Mouse (Mus musculus) left cerebral cortex, adult 9 months (tissue): ENCODE results near the gene Pde4d.

Experiments used
- DNase-seq, 2 experiments: peaks; one replicate each; pipeline ENCODE4 v3.0.0; 2022; ENCODE audit warnings: low spot score in 2 of 2

Pde4d gene

DNA sequence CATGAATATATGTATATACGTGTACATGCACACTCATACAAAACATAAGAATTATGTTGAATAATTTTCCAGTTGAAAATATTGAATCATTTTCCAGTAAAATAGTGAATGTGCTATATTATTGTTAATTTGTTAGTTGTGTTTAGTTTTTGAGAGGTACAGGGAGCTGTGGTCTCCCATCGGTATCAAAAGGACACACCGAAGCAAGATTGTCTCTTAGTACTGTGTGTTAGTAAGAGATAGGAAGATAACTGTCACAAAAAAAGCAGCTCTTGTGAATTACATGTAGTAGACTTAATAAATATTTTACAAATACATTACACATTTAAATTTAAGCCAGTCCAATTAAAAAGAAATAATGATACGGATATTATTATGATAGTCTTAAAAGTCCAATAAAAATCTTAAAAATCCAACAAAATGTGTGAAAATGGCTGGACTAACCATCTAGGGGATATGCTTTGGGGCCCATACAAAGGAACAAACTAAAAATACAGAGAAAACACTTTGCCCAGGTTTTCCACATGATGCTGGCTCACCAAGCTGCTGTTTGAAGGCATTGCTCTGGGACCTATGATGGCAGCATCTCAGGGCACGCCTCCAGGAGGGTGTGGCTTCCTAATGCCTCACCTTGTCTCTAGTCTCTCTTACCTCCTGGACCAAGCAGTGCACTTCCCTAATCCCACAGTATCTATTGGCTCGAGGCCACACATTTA is 1441.6 kb downstream of the Pde4d start:
- DNase-seq, result no peak

DNA sequence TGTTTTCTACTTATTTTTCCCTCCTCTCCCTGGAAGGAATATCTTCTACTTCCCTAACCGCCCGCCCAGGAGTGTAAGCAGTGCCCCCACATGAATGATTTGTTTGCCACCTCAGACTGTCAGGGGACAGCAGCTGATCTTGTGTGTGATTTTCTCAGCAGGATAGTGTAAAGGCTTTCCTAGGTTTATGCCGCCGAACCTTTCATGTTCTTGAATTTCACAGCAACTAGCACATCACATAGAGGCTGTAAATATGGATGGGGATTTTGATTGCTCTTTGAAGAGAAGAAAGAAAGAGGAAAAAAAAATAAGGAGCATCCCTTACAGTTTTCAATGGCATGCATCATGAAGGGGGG is 1442.1 kb downstream of the Pde4d start:
- DNase-seq, result no peak

DNA sequence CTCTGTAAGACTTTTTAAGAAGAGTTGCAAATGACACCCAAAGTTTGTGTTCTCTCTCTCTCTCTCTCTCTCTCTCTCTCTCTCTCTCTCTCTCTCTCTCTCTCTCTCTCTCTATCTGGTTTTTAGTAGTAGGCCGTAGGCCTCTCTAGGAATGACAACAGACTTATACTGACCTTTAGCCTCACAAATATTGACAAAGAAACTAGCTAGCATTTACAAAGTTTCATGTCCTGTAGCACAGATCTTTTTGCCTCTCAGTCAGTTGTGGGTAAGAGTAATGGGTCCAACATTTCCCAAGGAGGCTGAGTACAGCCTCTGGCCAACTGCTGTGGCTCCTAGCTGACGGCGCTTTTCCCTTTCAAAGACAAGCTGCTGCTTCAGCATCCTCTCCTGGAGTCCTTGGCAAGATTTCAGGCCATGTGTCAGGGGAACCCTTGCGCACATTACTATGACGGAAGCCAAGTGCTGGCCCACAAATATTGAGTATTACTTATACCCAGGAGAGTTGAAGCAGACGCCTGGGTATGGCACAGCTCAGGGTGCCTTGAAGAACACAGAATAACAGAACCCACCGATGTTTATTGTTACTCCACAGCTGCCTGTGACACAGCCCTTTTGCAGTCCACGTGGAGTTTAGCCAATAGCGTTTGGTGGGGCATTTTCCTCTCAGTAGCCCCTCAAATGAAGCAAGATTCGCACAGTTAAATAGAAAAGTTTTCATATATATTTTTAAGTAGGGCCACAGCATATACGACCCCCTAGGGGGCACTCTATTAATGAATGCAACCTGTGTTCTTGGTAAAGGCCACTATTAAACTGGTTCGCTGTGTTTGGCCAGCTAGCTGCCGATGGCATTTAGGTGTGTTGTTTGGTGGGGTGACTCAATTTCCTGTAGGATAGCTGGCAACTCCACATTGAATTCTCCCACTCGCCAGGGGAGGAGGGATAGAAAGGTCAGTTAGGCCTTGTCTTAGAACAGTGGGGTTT is 1450.0 kb downstream of the Pde4d start:
- DNase-seq, result no peak

DNA sequence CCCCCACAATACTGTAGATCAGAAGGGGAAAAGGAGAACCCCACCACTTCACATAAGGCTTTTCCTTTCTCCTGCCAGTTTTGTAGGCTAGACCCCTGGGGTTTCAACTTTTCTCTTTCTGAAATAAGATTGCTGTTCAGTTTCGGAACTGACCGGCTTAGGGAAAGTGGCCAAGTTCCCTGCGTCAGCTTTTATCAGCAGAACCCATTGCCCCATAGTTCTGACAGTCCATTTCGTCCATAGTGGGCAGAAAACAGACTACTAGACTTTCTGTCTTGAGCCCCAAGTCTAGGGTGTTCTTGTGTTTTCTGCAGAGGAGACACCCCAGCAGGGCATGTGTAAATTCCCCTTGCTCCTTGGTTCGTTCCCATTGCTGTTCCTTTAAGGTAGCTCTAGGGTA is 1452.1 kb downstream of the Pde4d start:
- DNase-seq, result no peak

DNA sequence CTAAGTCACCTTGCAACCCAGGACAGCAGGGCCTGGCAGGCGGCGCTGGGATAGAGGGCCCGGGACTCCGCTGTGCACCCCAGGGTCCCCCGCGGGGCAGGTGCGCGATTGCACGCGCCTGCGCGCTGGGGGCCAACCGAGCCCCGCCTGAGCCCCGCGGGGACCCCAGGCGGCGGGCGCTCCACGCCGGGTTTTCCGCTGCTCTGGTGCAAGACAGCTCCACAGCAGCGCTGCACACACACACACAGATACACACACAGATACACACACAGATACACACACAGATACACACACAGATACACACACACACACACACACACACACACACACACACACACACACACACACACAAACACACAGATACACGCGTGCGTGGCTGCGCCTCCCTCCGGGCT is 1452.7 kb downstream of the Pde4d start:
- peak in 1 of 2 experiments; percentile 34 for DNase-seq

DNA sequence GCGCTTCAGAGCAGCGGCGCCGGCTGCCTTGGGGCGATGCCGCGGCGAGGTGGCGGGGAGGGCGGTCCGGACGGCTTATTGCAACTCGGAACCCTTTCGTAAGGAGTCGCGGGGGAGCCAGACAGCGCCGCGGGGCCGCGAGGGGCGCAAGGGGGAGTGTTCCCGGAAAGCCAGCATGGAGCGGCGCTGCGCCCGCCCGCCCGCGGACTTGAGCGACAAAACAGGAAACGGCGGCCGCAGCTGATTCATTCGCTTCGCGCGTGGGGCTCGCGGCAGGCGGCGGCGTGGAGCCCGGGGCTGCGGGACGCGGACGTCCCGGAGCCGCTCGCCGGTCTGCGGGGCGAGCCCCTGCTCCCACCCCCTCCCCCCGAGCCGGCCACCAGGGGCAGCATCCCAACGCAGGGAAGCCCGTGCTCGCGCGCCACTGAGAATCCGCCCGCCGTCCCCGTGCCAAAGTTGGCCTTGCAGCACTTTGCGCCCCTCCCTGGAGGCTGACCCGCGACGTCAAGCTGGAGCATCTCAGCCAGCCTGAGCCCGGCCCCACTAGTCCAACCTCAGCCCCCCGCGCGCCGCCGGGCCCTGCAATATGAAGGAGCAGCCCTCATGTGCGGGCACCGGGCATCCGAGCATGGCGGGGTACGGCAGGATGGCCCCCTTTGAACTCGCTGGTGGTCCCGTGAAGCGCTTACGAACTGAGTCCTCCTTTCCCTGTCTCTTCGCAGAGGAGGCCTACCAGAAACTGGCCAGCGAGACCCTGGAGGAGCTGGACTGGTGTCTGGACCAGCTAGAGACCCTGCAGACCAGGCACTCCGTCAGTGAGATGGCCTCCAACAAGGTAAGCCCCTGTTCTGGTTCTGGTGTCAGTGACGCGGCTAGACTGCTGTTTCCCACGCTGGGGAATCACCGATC is 1453.4 kb downstream of the Pde4d start:
- DNase-seq, result peak in 1 of 2 experiments; percentile 58

DNA sequence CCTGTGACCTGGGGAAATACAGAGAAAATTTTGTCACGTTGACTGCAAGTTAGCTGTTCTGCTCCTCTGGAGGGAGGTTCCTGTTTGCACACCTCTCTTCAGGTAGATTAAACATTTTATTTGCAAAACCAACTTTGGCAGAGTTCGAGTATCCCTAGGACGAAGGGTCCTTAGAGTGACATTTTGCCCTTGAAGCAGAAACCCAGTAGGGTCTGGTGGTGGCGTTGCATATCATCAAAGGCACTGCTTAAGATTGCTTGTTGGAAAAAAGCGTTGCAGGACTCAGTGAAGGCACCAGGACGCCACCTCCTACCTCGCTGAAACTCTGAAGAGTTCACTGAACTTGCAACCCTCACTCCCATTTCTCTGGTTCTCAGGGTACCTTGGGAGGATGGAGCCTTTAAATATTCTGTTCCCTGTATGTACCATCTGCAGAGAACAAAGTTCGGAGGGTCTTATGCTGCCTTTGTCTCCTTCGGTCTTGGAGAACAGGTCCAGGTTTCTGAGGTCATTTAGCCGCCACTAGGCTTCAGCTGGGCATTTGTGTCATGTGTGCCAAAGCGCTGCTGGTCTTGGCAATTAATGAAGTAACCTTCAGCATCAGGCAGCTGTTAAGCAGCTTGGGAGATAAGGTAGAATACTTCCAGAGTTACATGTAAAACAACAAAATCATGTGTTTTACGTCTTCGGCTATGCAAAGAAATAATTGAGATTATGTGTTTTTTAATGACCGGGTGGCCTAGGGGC is 1454.2 kb downstream of the Pde4d start:
- no peak for DNase-seq

DNA sequence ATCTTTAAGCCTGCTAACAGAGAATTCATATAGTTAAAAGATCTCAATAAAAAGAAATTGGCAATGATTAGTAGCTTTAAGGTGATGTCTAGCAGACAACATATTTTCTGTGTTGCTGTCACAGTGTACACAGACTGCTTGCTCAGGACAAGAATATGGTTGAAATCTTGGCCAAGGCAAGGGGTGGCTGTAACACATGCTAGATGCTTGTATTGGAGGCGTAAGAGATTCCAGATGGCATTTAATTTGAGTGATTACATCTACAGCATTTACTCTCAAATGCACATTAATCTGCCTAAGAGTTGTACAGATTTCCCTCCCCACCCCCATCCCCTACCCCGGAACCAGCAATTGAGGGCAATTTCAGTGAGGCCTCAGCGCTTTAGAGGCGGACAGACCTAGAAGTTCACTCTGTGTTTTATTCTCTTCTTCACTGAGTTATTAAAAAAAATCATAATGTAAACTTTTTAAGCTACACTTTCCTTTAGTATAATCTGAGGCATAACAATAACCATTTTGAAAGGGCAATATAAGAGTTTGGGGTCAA is 1456.7 kb downstream of the Pde4d start:
- no peak for DNase-seq

DNA sequence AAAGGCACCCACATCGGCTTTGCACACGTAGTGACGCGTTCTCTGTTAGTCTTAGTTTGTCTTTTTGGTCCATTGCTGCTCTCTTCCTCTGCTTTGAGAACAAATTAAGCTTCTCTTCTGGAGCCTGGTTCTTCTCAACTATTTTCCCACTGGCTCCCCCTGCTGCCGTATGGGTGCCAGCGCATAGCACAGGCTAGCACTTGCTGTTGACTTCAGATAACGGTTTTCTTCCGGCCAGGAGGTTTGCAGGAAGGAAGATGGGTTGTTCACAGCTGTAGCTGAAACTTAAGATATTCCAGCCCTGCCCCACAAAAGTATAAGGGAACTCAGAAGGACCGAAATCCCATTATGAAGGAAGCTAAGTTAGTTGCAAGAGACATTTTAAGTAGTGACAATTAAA is 1457.9 kb downstream of the Pde4d start:
- DNase-seq, result peak in 1 of 2 experiments; percentile 83

DNA sequence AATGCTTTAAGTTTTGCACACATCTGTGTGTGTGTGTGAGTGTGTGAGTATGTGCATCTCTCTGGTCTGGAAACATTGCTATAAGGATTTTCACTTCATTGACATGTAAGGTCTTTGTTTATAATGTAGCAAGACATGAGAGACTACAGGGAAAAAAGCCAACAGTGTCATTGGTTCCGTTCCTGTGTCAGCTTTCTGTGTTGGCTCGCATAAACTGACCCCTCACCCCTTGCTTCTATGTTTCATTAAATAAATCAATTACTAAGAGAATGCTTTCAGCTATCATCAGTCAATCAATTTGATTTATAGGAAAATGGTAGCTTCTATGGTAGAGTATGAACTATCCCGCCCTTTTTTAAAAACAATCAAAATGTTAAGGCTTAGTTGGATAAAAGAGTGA is 1458.6 kb downstream of the Pde4d start:
- DNase-seq, result no peak

DNA sequence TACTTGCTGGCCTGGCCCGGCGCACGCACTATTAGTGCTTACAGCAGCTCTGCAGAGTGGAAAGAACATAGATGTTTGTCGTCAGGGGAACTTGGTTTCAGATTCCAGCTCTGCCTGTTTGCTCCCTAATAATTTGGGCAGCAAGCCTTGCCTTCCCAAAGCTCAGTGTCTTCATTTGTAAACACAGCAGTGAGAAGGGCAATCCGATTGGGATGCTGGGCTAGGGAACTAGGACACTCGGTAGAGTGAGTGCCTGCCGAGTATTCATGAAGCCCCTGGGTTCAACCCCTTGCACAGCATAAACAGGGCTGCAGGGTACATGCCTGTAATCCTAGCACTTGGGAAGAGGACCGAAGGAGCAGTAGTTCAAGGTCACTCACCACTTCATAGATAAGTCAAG is 1459.4 kb downstream of the Pde4d start:
- no peak for DNase-seq

DNA sequence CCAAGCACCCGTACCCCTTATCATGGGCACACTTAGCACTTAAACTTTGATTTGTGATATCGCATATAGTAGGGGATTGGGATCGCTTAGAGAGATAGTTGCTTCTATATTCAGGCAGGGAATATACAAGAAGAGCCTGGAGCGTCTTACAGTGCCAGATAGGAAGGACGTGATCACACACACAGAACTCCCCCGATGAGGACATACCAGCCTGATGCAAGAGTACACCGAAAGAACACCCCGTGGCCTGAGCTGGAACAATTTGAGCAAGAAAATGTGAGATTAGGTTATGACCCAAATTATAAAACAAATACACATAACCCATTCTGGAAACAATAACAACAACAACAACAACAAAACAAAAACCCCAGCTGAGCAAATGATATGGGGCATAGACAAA is 1461.2 kb downstream of the Pde4d start:
- DNase-seq, result no peak

DNA sequence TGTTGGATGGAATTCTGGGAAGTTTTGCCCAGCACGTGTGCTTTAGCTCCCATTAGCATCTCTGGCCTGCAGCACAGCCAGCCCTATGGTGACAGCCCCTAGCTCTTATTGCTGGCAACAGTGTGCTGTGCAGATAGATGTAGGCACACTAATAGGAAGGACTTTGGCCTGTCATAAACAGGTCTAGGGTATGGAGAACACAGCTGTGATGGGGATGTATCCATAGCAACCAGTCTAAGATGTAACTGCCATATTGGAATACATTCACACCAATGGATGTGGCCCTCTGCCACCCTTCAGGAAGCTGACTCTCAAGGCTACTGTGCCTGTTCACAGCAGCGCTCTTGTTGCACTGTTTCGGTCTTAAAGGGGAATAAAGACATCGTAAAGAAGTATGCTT is 1462.9 kb downstream of the Pde4d start:
- no peak for DNase-seq

DNA sequence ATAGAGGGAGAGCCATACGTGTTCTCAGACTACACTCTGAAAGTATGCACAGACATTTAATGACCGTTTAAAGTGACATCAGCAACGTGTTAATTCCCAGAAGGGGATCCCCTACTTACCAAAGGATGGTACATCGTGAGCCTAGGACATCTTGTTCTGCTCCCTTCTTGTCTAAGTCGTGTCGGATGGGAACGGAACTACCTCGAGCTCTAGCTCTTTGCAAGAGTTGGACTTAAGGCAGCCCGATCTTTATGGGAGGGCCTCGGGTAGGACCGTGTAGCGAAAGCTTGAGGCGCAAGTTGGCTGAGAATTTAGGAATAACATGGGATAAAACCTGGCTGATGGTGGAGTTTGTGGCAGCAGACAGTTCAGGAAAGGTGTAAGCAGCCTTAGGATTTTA is 1464.5 kb downstream of the Pde4d start:
- no peak for DNase-seq

DNA sequence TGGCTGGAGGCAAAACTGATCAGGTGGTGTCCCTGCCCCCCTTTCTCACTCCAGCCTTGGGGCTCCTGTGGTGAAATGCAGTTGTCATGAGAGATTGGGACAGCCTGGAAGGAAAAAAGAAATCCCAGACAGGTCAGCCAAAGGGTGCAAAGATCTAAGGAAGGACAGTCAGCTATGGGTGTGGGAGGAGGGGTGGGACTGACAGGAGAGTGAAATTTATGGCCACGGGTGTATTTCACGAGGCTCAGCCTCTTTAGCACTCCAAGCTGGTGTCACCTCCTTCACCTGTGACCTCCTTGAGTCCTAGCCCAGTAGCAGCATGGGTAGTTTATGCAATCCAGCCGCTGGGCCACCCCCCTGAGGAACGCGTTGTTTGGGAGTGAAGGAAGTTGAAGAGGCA is 1465.1 kb downstream of the Pde4d start:
- DNase-seq, result no peak

DNA sequence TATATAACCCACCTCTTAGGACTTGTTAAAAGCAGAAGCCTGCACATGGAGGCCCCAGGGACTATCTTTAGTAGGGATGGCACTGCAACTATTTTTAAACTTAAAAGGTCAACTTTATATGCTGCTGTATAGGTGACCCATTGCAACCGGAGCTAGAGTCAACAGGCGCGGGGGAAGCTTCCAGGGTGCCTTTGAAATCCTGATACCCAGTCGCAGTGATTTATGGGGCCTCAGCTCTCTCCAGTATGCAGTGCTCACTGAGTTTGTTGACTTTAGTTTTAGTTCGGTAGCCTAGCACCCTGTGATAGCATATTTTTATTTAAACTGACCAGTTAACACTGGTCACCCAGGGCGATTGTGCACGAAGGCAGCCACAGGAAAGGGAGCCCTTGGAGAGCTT is 1465.8 kb downstream of the Pde4d start:
- no peak for DNase-seq

DNA sequence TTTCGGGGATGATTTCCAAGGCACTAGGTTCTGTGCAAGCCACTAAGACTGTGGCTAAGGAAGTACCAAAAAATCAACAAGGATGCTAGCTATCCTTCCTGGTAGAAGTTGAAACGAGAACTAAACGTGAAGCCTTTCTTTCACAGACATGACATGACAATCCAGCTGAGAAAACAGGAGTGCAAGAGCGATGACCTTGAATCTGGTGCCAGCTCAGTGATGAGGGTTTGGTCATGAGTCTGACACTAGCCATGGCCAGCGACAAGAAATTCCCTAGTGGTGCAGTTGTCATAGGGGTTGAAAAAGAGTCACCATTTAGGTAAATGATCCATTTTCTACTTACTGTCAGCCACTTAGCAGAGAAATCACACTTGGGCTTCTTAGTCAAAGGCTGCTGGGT is 1466.2 kb downstream of the Pde4d start:
- DNase-seq, result no peak

DNA sequence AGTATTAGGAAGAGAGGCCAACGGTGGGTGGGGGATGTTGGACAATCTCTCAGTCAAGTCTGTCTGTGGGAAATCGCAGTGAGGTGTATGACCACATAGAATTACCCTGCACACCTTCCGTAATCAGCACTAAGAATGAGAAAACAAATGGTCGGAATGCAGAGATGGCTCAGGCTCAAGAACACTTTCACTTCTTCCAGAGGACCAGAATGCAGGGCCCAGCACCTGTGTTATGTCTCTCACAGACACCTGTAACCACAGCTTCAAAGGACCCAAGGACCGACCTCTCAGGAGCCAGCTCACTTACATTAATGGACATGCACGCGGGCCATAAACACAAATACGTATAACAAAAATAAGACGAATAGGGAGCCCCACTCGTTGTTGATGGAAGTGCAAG is 1467.8 kb downstream of the Pde4d start:
- DNase-seq, result no peak

DNA sequence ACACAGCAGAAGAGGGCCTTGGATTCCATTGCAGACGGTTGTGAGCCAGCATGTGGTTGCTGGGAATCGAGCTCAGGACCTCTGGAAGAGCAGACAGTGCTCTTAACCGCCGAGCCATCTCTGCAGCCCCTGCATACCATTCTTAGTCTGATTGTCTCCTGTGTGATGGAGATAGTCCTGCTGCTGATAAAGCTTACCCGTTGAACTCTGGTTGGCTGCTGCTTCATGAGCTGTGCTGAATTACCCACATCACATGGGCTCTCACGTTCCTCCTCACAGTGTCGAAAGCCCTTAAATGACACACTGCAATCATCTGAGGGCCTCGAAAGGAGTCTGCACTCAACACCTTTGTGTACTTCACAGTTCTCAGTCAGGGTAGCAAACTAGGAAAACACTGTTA is 1468.9 kb downstream of the Pde4d start:
- no peak for DNase-seq

DNA sequence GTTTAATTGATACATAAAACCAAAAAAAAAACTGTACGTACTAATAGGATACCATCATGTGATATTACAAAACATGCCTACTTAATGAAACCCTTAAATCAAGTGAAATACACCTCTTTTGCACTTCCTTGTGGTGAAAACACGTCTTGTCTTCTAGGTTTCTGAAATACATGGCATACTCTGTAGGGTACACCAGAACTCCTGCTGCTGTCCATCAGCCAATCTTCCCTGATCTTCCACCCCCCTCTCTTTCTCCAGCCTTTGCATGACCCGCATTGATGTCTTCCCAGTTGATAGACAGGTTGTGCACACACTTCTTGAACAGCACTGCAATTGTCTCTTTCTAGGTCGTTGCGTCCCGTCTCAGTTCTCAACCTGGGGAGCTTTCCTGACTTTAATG is 1470.5 kb downstream of the Pde4d start:
- DNase-seq, result no peak
